Mouse (Mus musculus) megakaryocyte, embryonic 14.5 days (primary cell): Measurements from ENCODE around the gene Bcat1.

Experiments
- FLI1 ChIP-seq: IDR thresholded peaks from 2 replicates; pipeline ENCODE4 v1.6.1; 2012; ENCODE audit warnings: low read length, inconsistent platforms, mixed read lengths
- GATA1 ChIP-seq: IDR thresholded peaks from 3 replicates; pipeline ENCODE4 v1.6.1; 2012; ENCODE audit warnings: mixed read lengths, low read length, inconsistent platforms, borderline replicate concordance

- TF ChIP-seq GATA1 (no peak), FLI1 (no peak)
Observed at GRCm38 (mm10) chr6:145124621-145125020, 48.6 kb upstream of the Bcat1 start.
